Mouse (Mus musculus) testis, adult 2 months (tissue): Measurements from ENCODE around the gene H60b. TPM values are rescaled to one million over a fixed set of nuclear protein-coding genes. Genes with fewer than 3 reads are reported as not detected.

ENCODE experiments used
- H3K27ac ChIP-seq: fragments of 200-500 bp; 2 replicates; pipeline ENCODE4 v1.5.1; 2012; ENCODE audit warnings: low read depth, low read length; ENCODE audit not compliant: control insufficient read depth, insufficient read depth
- H3K27me3 ChIP-seq: fragments of 200-500 bp; 2 replicates; pipeline ENCODE4 v1.6.1; 2012; ENCODE audit warnings: mild to moderate bottlenecking, low read length, moderate library complexity; ENCODE audit not compliant: control insufficient read depth, insufficient read depth
- H3K36me3 ChIP-seq: fragments of 200-500 bp; 2 replicates; pipeline ENCODE4 v1.6.1; 2012; ENCODE audit warnings: mild to moderate bottlenecking, low read length; ENCODE audit not compliant: control insufficient read depth, insufficient read depth
- H3K4me1 ChIP-seq: fragments of 200-500 bp; 2 replicates; pipeline ENCODE4 v1.6.1; 2012; ENCODE audit warnings: low read length; ENCODE audit not compliant: control insufficient read depth, insufficient read depth
- H3K4me3 ChIP-seq: fragments of 200-500 bp; 2 replicates; pipeline ENCODE4 v1.5.1; 2012; ENCODE audit warnings: low read depth, mild to moderate bottlenecking, low read length, moderate library complexity, mixed read lengths; ENCODE audit not compliant: control insufficient read depth
- CTCF ChIP-seq: fragments of 200-500 bp; IDR thresholded peaks from 2 replicates; pipeline ENCODE4 v1.5.1; 2012; ENCODE audit warnings: low read depth, mild to moderate bottlenecking, inconsistent platforms, low read length, moderate library complexity; ENCODE audit not compliant: control insufficient read depth, insufficient read depth, insufficient replicate concordance
- POLR2A ChIP-seq: fragments of 200-500 bp; IDR thresholded peaks from 2 replicates; pipeline ENCODE4 v1.6.1; 2012; ENCODE audit warnings: low read depth, mild to moderate bottlenecking, inconsistent platforms, low read length, moderate library complexity; ENCODE audit not compliant: control insufficient read depth
- polyA plus RNA-seq: library from polyadenylated mRNA; depleted of rRNA; stranded (reverse); fragments of >200 nt; gene quantifications from 2 replicates; pipeline ENCODE4 v1.2.3, GENCODE M21; 2012; rRNA removed

H60b gene
- polyA plus RNA-seq, 1 experiment = not detected

DNA sequence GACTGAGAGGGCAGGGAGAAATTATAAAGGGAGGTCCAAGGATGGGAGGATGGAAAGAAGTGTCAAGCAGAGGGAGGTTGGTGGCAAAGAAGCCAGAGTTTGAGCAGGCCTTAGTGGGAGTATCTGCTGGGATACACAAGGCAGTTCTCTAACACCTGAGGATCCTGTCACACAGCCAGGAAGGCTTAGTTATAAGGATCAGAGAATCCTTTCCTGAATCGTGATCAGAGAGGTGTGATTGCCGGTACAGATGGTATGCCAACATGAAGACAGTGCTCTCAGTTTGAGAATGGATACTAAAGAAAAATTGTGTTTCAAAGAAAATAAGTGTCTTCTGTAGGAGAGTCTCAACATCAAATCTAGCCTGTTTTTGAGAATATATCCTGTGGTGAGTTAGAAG lies 164.5 kb downstream of the H60b start:
- no peaks in the 10 kb centered on the region for H3K4me1 ChIP-seq
- no peaks in the 10 kb centered on the region for H3K36me3 ChIP-seq
- no peak for TF ChIP-seq POLR2A
- TF ChIP-seq CTCF = no peak
- no peak overlapping the region for H3K27ac ChIP-seq
- H3K4me3 ChIP-seq = no peak overlapping the region
- no peaks in the 10 kb centered on the region for H3K27me3 ChIP-seq

Other genes starting within 250 kb of the H60b start
- 12.5 and 13.6 TPM in 2 replicates for gene 4930444G20Rik, start 90.5 kb upstream of the H60b start, polyA plus RNA-seq
- gene E030030I06Rik, start 9.3 kb upstream of the H60b start, polyA plus RNA-seq = 0.22 and 1.2 TPM in 2 replicates
- 0.07 and 0.12 TPM in 2 replicates for gene Raet1e, start within 50 bp of the H60b start, polyA plus RNA-seq
- 0.20 and 0.21 TPM in 2 replicates for gene Raet1d, start 202.0 kb downstream of the H60b start, polyA plus RNA-seq